In the genomic region with DNA sequence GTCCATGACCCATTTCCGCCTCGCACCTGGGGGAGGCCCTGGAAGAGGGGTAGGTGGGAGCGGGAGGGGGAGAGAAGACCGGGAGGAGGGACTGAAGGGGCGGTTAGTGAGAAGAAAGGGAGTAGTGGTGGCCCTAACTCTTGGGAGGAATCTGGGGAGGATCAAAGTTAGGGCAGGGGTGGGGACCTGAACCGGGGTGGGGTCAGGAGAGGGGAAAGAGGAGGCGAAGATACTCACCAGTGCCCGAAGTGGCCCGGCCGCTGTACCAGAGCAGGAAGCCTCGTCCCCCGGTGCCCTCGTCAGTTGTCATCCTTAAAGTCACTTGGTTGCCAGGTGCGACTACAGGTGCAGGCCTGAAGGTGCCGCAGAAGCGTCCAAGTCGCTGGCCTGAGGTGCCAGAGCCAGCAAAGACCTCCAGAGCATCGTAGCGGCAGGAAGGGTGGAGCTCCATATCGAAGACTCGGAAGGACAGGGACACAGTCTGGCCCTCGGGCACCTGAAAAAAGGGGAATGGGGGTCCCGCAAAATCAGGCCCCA, we compare ENCODE assay signal across 8 mouse cellular contexts. TPM values are rescaled to one million over a fixed set of nuclear protein-coding genes. Genes with fewer than 3 reads are reported as not detected.
A peak's percentile ranks its signal among the peaks of the same experiment; 100 is the strongest.
DNase-seq lines count a peak whose midpoint lies in the region; ATAC-seq and TF ChIP-seq lines count a peak whose summit lies in the region.

No protein-coding gene starts in this region.

- peak overlapping the region; percentile 88 for H3K27ac ChIP-seq in gastrocnemius, adult 2 months
- H3K27ac ChIP-seq in testis, adult 2 months (ENCODE audit: control insufficient read depth, insufficient read depth, low read depth, low read length): no peak overlapping the region
- no peak overlapping the region for H3K27ac ChIP-seq in limb, embryonic 14.5 days (replicated peaks; ENCODE audit: low read depth, low read length)

- peaks cover 26% of the 10 kb centered on the region for H3K4me1 ChIP-seq in testis, adult 2 months (ENCODE audit: control insufficient read depth, insufficient read depth, low read length)
- peaks cover 53% of the 10 kb centered on the region for H3K4me1 ChIP-seq in limb, embryonic 14.5 days (ENCODE audit: control insufficient read depth, insufficient read depth, low read length)

- TF ChIP-seq POLR2A in testis, adult 2 months (IDR thresholded peaks at IDR 0.05; ENCODE audit: control insufficient read depth, low read depth, low read length): no peak
- no peak for TF ChIP-seq POLR2A in limb, embryonic 14.5 days (IDR thresholded peaks at IDR 0.05; ENCODE audit: borderline replicate concordance, extremely low read depth, insufficient read depth, insufficient read length)

- no peak for DNase-seq in gastrocnemius, adult 2 months
- no peak for DNase-seq in gastrocnemius, postnatal 4 days (ENCODE audit: low spot score in 2 of 2)
- DNase-seq in testis, postnatal 14 days (ENCODE audit: low spot score): no peak
- no peak for DNase-seq in limb, embryonic 14.5 days (ENCODE audit: low spot score)
- no peak for DNase-seq in right cerebral cortex, postnatal 10 days (ENCODE audit: low spot score in 2 of 2)
- DNase-seq in thymus, postnatal 36 days: no peak
- no peak for DNase-seq in c-Kit-positive CD71-positive TER-119-positive erythroid progenitor cells, embryonic 14.5 days (ENCODE audit: low spot score)

- intact Hi-C loops in gastrocnemius, adult 2 months (cut with DNase I): no loop called here

- peak overlapping the region; percentile 70 for H3K4me2 ChIP-seq in limb, embryonic 14.5 days (replicated peaks; ENCODE audit: low read depth, low read length, severe bottlenecking)

- no peak for TF ChIP-seq CTCF in gastrocnemius, adult 2 months (IDR thresholded peaks at IDR 0.05)
- TF ChIP-seq CTCF in testis, adult 2 months (IDR thresholded peaks at IDR 0.05; ENCODE audit: control insufficient read depth, insufficient read depth, insufficient replicate concordance, low read depth, low read length): no peak

- H3K36me3 ChIP-seq in testis, adult 2 months (ENCODE audit: control insufficient read depth, insufficient read depth, low read length): no peaks in the 10 kb centered on the region
- peaks cover 27% of the 10 kb centered on the region for H3K36me3 ChIP-seq in limb, embryonic 14.5 days (ENCODE audit: control insufficient read depth, insufficient read depth, low read length)

- H3K9me3 ChIP-seq in limb, embryonic 14.5 days (ENCODE audit: control insufficient read depth, low read length): no peaks in the 10 kb centered on the region

- peak overlapping the region; percentile 72 for H3K4me3 ChIP-seq in gastrocnemius, adult 2 months
- peak overlapping the region; percentile 50 for H3K4me3 ChIP-seq in testis, adult 2 months (ENCODE audit: control insufficient read depth, low read depth, low read length)
- H3K4me3 ChIP-seq in limb, embryonic 14.5 days (replicated peaks; ENCODE audit: low read length): peak overlapping the region; percentile 24

- ATAC-seq in limb, embryonic 14.5 days (ENCODE audit: low FRiP score, low read depth): no peak

- H3K27me3 ChIP-seq in testis, adult 2 months (ENCODE audit: control insufficient read depth, insufficient read depth, low read length): no peaks in the 10 kb centered on the region
- no peaks in the 10 kb centered on the region for H3K27me3 ChIP-seq in limb, embryonic 14.5 days (ENCODE audit: control insufficient read depth, insufficient read depth, low read length)

- 14% methylated on average over 22 of the region's 23 CpGs for WGBS in limb, embryonic 14.5 days

- peak overlapping the region; percentile 44 for H3K9ac ChIP-seq in limb, embryonic 14.5 days (ENCODE audit: low read depth, low read length, severe bottlenecking)

RNA-seq across cellular contexts. Expression of a gene that starts 4.9 kb away (rescaled TPM):
- total RNA-seq in gastrocnemius, adult 2 months (2021): 10 to 100 TPM; 30.9 to 76.1 TPM
- 100 to 1,000 TPM; 362 to 399 TPM for total RNA-seq in gastrocnemius, postnatal 4 days (2021)
- 98.5 and 102 TPM in 2 replicates for polyA plus RNA-seq in testis, adult 2 months (2012; rRNA removed)
- 267 and 329 TPM in 2 replicates for polyA plus RNA-seq in limb, embryonic 14.5 days (2012; rRNA removed)
- 223 and 227 TPM in 2 replicates for polyA plus RNA-seq in limb, embryonic 14.5 days (2014; fragmentation: Nextera tagmentation; extraction: Ambion mirVana)

RNA-seq across cellular contexts. Expression of a gene that starts 7.9 kb away (rescaled TPM):
- 10 to 100 TPM in 1 of 2 experiments, 1 to 10 TPM in 1; 9.8 to 12.2 TPM for total RNA-seq in gastrocnemius, adult 2 months (2021)
- total RNA-seq in gastrocnemius, postnatal 4 days (2021): 10 to 100 TPM; 31.1 to 35.3 TPM
- 43.0 and 45.2 TPM in 2 replicates for polyA plus RNA-seq in testis, adult 2 months (2012; rRNA removed)
- polyA plus RNA-seq in limb, embryonic 14.5 days (2012; rRNA removed): 68.2 and 103 TPM in 2 replicates
- polyA plus RNA-seq in limb, embryonic 14.5 days (2014; fragmentation: Nextera tagmentation; extraction: Ambion mirVana): 49.4 and 52.5 TPM in 2 replicates

RNA-seq across cellular contexts. Expression of a gene that starts 20.1 kb away (rescaled TPM):
- total RNA-seq in gastrocnemius, adult 2 months (2021): under 1 TPM; 0.15 to 0.28 TPM
- under 1 TPM; 0.74 to 0.80 TPM for total RNA-seq in gastrocnemius, postnatal 4 days (2021)
- 175 and 181 TPM in 2 replicates for polyA plus RNA-seq in testis, adult 2 months (2012; rRNA removed)
- polyA plus RNA-seq in limb, embryonic 14.5 days (2012; rRNA removed): 0.24 and 0.28 TPM in 2 replicates
- 0.12 and 0.15 TPM in 2 replicates for polyA plus RNA-seq in limb, embryonic 14.5 days (2014; fragmentation: Nextera tagmentation; extraction: Ambion mirVana)

RNA-seq across cellular contexts. Expression of a gene that starts 20.2 kb away (rescaled TPM):
- 10 to 100 TPM; 15.6 to 17.1 TPM for total RNA-seq in gastrocnemius, adult 2 months (2021)
- 10 to 100 TPM; 19.2 to 23.0 TPM for total RNA-seq in gastrocnemius, postnatal 4 days (2021)
- 131 and 139 TPM in 2 replicates for polyA plus RNA-seq in testis, adult 2 months (2012; rRNA removed)
- 25.0 and 33.5 TPM in 2 replicates for polyA plus RNA-seq in limb, embryonic 14.5 days (2012; rRNA removed)
- 36.7 and 37.1 TPM in 2 replicates for polyA plus RNA-seq in limb, embryonic 14.5 days (2014; fragmentation: Nextera tagmentation; extraction: Ambion mirVana)

RNA-seq across cellular contexts. Expression of a gene that starts 20.3 kb away (rescaled TPM):
- 1 to 10 TPM; 2.9 to 3.3 TPM for total RNA-seq in gastrocnemius, adult 2 months (2021)
- total RNA-seq in gastrocnemius, postnatal 4 days (2021): 10 to 100 TPM in 1 of 2 experiments, 1 to 10 TPM in 1; 8.6 to 11.0 TPM
- 15.0 and 15.6 TPM in 2 replicates for polyA plus RNA-seq in testis, adult 2 months (2012; rRNA removed)
- 16.7 and 16.8 TPM in 2 replicates for polyA plus RNA-seq in limb, embryonic 14.5 days (2012; rRNA removed)
- polyA plus RNA-seq in limb, embryonic 14.5 days (2014; fragmentation: Nextera tagmentation; extraction: Ambion mirVana): 7.4 and 10.4 TPM in 2 replicates

Comparison
In these comparisons a context has a peak if more than half of its experiments do, and no peak if none do; other contexts are left out.
1. RNA of a gene that starts 4.9 kb away (total RNA-seq): 362 to 399 TPM in gastrocnemius, postnatal 4 days; 30.9 to 76.1 TPM in gastrocnemius, adult 2 months; every median in the first group is over 4 times any median in the second.
2. Peak in every context shown above with its lines, with median percentiles within 50 percentile points of each other: H3K4me3 ChIP-seq.